Mouse (Mus musculus) liver, embryonic 14.5 days (tissue): ENCODE results near the gene Tnfsf18. TPM values are rescaled to one million over a fixed set of nuclear protein-coding genes. Genes with fewer than 3 reads are reported as not detected.

ENCODE experiments used
- ATAC-seq: fragments of 200-750 bp; cut with Nextera tagmentation; 2 replicates; pipeline ENCODE4 v1.8.0; 2017; ENCODE audit warnings: moderate number of reproducible peaks, mild to moderate bottlenecking, moderate library complexity; ENCODE audit not compliant: insufficient read depth
- DNase-seq, 3 experiments: peaks; one replicate each; pipeline ENCODE4 v3.0.0-alpha.2; 2012 to 2013; ENCODE audit warnings: low read depth in 3 of 3, low spot score in 3 of 3
- H3K27ac ChIP-seq: fragments of 300-500 bp; sonication (generic); 2 replicates; pipeline ENCODE4 v1.5.1; 2014; ENCODE audit warnings: moderate library complexity, mild to moderate bottlenecking, control low read depth, inconsistent platforms
- H3K27me3 ChIP-seq: fragments of 300-500 bp; sonication (generic); 2 replicates; pipeline ENCODE4 v1.6.1; 2014; ENCODE audit warnings: mild to moderate bottlenecking, low read length, moderate library complexity; ENCODE audit not compliant: control insufficient read depth, insufficient read depth
- H3K36me3 ChIP-seq: fragments of 300-500 bp; sonication (generic); replicated peaks from 2 replicates; pipeline ENCODE4 v1.6.1; 2014; ENCODE audit warnings: low read depth; ENCODE audit not compliant: control insufficient read depth, insufficient read depth
- H3K4me1 ChIP-seq, 2 experiments: fragments of 200-500 bp in 1 of 2; fragments of 300-500 bp in 1 of 2; sonication (generic) in 1 of 2; replicated peaks; 2 replicates each; pipeline ENCODE4 v1.6.1; 2012 to 2014; ENCODE audit warnings: antibody characterized with exemption in 1 of 2, inconsistent platforms in 1 of 2, low read length in 1 of 2; ENCODE audit not compliant: control insufficient read depth in 2 of 2, insufficient read depth in 2 of 2
- H3K4me2 ChIP-seq: fragments of 300-500 bp; sonication (generic); 2 replicates; pipeline ENCODE4 v1.6.1; 2014; ENCODE audit warnings: low read depth, mild to moderate bottlenecking, control low read depth, moderate library complexity
- H3K4me3 ChIP-seq, 2 experiments: fragments of 200-500 bp in 1 of 2; fragments of 300-500 bp in 1 of 2; sonication (generic) in 1 of 2; 2 replicates each; pipeline ENCODE4 v1.5.1; 2012 to 2014; ENCODE audit warnings: low read depth in 2 of 2, low read length in 2 of 2, mild to moderate bottlenecking in 2 of 2, control low read depth in 1 of 2, inconsistent platforms in 1 of 2, moderate library complexity in 1 of 2; ENCODE audit not compliant: insufficient read depth in 1 of 2
- H3K9ac ChIP-seq: fragments of 300-500 bp; sonication (generic); replicated peaks from 2 replicates; pipeline ENCODE4 v1.6.1; 2014; ENCODE audit warnings: mild to moderate bottlenecking, control low read depth, moderate library complexity
- H3K9me3 ChIP-seq: fragments of 300-500 bp; sonication (generic); 2 replicates; pipeline ENCODE4 v1.6.1; 2016; ENCODE audit warnings: low read length, mixed read lengths; ENCODE audit not compliant: control insufficient read depth
- CTCF ChIP-seq: IDR thresholded peaks from 2 replicates; pipeline ENCODE4 v1.5.1; 2016; ENCODE audit warnings: antibody characterized with exemption, low read depth, control low read depth
- EP300 ChIP-seq: IDR thresholded peaks from 2 replicates; pipeline ENCODE4 v1.6.1; 2016; ENCODE audit warnings: antibody characterized with exemption, low read depth
- WGBS: fragments of 180-500 bp; shearing (Covaris S2); extraction: QIAGEN DNeasy Blood & Tissue Kit; methylation state at CpG from one replicate; pipeline ENCODE4 v1.1.7; 2014; ENCODE audit not compliant: insufficient replicate concordance; 5-methylcytosine and 5-hydroxymethylcytosine counted together
- polyA plus RNA-seq, 2 experiments: library from polyadenylated mRNA; depleted of rRNA in 1 of 2; stranded (reverse) in 1 of 2; unstranded in 1 of 2; fragments of >200 nt; fragmentation: Nextera tagmentation in 1 of 2; extraction: Ambion mirVana in 1 of 2; gene quantifications; 2 replicates each; pipeline versions ENCODE4 v1.2.1 to v1.2.3; 2012 to 2014

Tnfsf18 gene
- polyA plus RNA-seq, 2 experiments, result not detected

DNA sequence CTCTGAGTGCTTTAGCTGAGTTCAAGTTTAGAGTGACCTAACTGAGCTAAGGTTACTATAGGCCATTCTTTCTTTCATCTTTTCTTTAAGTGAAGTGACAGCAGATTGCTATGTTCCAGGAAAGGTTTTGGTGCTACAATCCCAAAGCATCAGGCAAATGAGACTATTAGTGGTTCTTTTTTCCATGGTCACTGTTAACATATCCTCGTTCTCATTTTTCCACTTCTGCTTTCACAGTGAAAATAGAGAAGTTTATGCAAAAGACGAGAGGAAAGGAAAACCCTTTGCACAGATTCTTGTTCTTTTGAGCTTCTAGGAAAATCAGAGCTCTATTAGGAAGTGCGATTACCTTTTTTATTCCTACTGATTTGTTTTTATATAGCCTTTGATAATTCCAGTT, 22.9 kb downstream of the Tnfsf18 start:
- no peaks in the 10 kb centered on the region for H3K27me3 ChIP-seq
- H3K4me1 ChIP-seq, result no peaks in the 10 kb centered on the region
- ATAC-seq (no peak), DNase-seq (no peak)
- H3K27ac ChIP-seq, result no peak overlapping the region
- 34% methylated on average over 3 of the region's 3 CpGs for WGBS
- no peak overlapping the region for H3K4me3 ChIP-seq
- no peak for TF ChIP-seq CTCF
- TF ChIP-seq EP300, result no peak
- H3K4me2 ChIP-seq, result no peak overlapping the region
- H3K36me3 ChIP-seq, result no peaks in the 10 kb centered on the region
- H3K9ac ChIP-seq, result no peak overlapping the region
- H3K9me3 ChIP-seq, result no peaks in the 10 kb centered on the region

DNA sequence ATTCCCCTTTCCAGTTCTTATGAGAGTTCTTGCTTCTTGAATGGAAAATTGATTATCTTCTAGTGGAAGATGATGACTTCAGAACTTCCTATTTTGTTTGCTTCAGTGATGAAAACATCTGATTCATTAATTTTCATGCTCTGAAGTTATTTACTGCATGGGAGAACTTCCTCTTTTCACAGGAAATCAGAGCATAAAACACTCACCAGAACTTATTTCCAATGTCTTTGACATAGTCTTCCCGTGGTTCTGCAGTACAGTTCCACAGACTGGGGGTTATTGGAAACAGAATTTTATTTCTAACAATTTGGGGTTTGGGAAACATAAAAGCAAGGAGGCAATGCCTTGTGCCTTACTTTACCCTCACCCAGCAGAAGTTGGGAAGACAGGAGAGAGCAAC, 25.8 kb downstream of the Tnfsf18 start:
- no peak overlapping the region for H3K9ac ChIP-seq
- H3K36me3 ChIP-seq, result no peaks in the 10 kb centered on the region
- ATAC-seq (no peak), DNase-seq (no peak)
- no peak overlapping the region for H3K4me3 ChIP-seq
- H3K4me1 ChIP-seq, result no peaks in the 10 kb centered on the region
- TF ChIP-seq EP300, result no peak
- TF ChIP-seq CTCF, result no peak
- WGBS, result 12% methylated on average over 1 of the region's 1 CpGs
- H3K4me2 ChIP-seq, result no peak overlapping the region
- H3K9me3 ChIP-seq, result no peaks in the 10 kb centered on the region
- H3K27ac ChIP-seq, result no peak overlapping the region
- H3K27me3 ChIP-seq, result no peaks in the 10 kb centered on the region

DNA sequence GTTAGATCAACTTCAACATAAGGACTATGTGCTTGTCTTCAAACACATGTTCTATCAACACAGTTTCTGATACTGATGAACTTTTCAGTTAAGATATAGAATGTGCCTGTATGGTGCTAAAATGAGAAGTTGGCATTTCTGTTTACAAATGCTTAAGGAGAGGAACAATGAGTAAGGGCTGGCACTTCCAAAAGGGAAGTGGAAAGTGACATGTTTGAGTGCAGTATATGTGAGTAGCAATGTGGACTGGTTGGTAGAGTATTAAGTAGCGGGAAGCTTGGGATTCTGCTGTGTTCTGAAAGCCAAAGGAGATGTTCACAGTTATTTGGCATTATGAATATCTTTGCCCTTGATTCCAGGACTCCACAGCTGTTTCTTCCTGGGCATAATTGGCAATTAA, 33.7 kb downstream of the Tnfsf18 start:
- DNase-seq (no peak), ATAC-seq (no peak)
- Histone ChIP-seq H3K27me3 (no peaks in the 10 kb centered on the region), H3K9me3 (no peaks in the 10 kb centered on the region), H3K36me3 (no peaks in the 10 kb centered on the region), H3K4me3 (no peak overlapping the region), H3K27ac (no peak overlapping the region), H3K4me1 (no peaks in the 10 kb centered on the region), H3K4me2 (no peak overlapping the region), H3K9ac (no peak overlapping the region)
- no peak for TF ChIP-seq CTCF
- no peak for TF ChIP-seq EP300
- WGBS, result 42% methylated on average over 1 of the region's 1 CpGs

DNA sequence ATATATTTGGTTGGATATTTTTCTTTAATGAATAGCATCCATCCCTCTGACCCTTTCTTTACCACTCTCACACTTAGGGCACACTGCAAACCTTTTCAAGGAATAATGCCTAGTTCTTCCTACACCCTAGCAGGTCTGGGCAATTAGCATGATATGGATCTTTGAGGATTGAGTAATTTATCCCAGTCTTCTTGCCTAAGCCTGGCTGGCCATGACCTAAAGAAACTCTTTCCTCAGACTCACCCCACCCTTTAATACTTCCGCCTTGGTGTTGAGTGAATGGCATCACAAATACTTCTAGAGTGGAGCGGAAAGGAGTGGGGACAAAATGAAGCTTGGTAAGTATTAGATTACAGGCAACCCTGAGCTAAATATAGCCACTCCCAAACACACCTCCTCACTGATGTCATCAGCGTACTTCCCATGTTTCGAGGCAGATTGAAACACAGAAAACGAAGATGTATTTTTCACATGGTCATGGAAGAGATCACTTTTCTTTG, 56.2 kb downstream of the Tnfsf18 start:
- no peak overlapping the region for H3K27ac ChIP-seq
- 66% methylated on average over 5 of the region's 5 CpGs for WGBS
- DNase-seq (no peak), ATAC-seq (no peak)
- no peak overlapping the region for H3K4me3 ChIP-seq
- H3K9me3 ChIP-seq, result no peaks in the 10 kb centered on the region
- no peaks in the 10 kb centered on the region for H3K4me1 ChIP-seq
- H3K27me3 ChIP-seq, result no peaks in the 10 kb centered on the region
- no peaks in the 10 kb centered on the region for H3K36me3 ChIP-seq
- TF ChIP-seq EP300 (no peak), CTCF (no peak)
- no peak overlapping the region for H3K9ac ChIP-seq
- no peak overlapping the region for H3K4me2 ChIP-seq

DNA sequence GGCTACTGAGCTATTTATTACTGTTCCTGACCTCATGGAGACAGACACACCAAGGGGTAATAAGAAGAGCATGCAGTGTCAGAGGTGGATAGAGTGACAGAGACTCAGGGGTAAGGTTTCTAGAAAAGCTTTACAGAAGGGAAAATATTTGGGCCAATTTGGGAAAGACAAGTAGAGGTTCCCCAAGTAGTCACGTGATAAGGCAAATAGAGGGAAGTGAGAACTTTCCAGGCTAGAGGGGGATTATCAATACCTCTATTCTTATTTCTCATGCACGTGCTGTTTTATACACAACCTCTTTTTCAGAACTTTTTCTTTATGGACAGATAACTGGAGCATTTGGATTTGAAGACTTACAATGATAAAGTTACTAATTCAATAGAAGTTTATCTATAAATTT, 57.6 kb downstream of the Tnfsf18 start:
- no peaks in the 10 kb centered on the region for H3K9me3 ChIP-seq
- WGBS, result 49% methylated on average over 2 of the region's 2 CpGs
- H3K4me2 ChIP-seq, result no peak overlapping the region
- H3K4me3 ChIP-seq, result no peak overlapping the region
- no peaks in the 10 kb centered on the region for H3K4me1 ChIP-seq
- DNase-seq (no peak), ATAC-seq (no peak)
- H3K27ac ChIP-seq, result no peak overlapping the region
- H3K36me3 ChIP-seq, result no peaks in the 10 kb centered on the region
- no peak overlapping the region for H3K9ac ChIP-seq
- TF ChIP-seq CTCF (no peak), EP300 (no peak)
- no peaks in the 10 kb centered on the region for H3K27me3 ChIP-seq

Other genes starting within 250 kb of the Tnfsf18 start
- 63.6 and 106 TPM in 2 replicates for gene Prdx6, start 243.4 kb upstream of the Tnfsf18 start, polyA plus RNA-seq (2012; rRNA removed)
- 341 and 350 TPM in 2 replicates for gene Prdx6, start 243.4 kb upstream of the Tnfsf18 start, polyA plus RNA-seq (2014; fragmentation: Nextera tagmentation; extraction: Ambion mirVana)
- not detected in 2 replicates for gene Tnfsf4, start 99.2 kb upstream of the Tnfsf18 start, polyA plus RNA-seq (2012; rRNA removed)
- not detected in 2 replicates for gene Tnfsf4, start 99.2 kb upstream of the Tnfsf18 start, polyA plus RNA-seq (2014; fragmentation: Nextera tagmentation; extraction: Ambion mirVana)